Mouse (Mus musculus) Muller cell, postnatal 12 days (primary cell): ENCODE measurements at regions not wholly inside any gene's neighbourhood (a gene's known extent, or its start where the extent isn't known, plus 50 kb on each side); places are given as distances from the start of the nearest gene placed in this dataset.
A peak's percentile ranks its signal among the peaks of the same experiment; 100 is the strongest.
"Not testable (repeated sequence)": the region's sequence is repeated elsewhere in the genome, so short reads cannot be mapped to it uniquely, and the experiment has no call there.

Source experiments
- DNase-seq: peaks from one replicate; pipeline ENCODE4 v3.0.0-alpha.2; 2015; ENCODE audit errors: inconsistent ontology term

GRCm38 (mm10) chr6:5663433-5664175 is 61.8 kb upstream of the Dync1i1 start:
- DNase-seq: no peak

GRCm38 (mm10) chr6:5645150-5645732 is 80.2 kb upstream of the Dync1i1 start:
- DNase-seq: peak; percentile 52

DNA sequence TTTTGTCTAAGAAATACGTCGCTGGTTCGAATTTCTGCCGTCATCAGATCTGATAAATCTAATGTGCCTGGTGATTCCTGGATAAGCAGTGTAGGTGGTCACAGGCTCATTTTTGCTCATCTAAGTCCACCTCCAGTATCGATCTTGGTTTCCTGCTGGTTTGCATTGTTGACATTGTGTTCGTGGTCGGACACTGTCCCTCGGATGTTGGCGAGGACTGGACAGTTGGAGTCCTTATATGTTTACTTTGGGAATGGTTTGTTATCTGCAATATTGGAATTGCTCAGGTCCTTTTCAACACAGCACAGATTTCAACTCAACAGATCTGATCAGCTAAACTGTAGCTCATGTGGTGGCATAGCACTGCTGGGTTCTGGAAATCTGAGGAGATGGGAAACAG is 91.2 kb upstream of the Dync1i1 start:
- no peak for DNase-seq

GRCm38 (mm10) chr6:5633036-5633708 is 92.3 kb upstream of the Dync1i1 start:
- peak; percentile 25 for DNase-seq

DNA sequence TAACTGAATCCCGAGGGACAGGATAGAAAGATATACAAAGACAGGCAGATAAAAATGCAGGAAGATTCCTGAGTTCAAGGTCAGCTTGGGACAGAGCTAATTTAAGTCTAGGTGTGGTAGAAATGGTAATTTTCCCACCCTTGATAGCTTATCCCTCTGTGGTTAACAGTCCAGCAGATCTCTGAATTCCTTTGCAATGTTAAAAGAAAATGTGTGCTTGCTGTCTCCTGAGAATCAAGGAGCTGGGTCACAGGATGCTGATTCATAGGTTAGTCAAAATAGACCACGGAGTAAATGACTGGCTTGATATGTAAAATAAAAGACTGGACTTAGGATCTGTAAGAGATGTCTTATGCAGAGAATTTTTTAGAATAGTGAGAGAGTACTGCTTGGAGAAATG is 101.4 kb upstream of the Dync1i1 start:
- no peak for DNase-seq

GRCm38 (mm10) chr6:5621582-5621981 is 103.9 kb upstream of the Dync1i1 start:
- no peak for DNase-seq

DNA sequence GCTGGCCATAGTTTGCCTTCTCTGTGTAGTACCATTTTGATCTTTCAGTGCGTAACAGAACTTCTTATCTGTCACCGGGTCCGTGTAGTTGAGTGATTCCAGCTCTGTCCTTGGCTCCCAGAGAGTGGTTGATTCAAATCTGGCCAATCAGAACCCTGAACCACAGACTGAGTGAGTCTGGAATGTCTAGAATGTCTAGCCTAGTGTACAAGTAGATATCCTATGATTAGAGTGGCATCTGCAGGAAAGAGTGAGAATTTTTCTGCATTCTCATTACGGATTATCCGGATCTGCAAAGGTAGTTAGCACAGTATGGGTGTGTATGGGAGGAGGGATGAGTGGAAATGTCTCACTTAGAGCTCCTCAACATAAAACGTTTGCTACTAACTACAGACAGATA is 97.9 kb upstream of the Pdk4 start:
- no peak for DNase-seq

- peak; percentile 72 for DNase-seq
Observed at GRCm38 (mm10) chr6:5589635-5590034, 93.5 kb upstream of the Pdk4 start.

GRCm38 (mm10) chr6:5582923-5583525 is 86.9 kb upstream of the Pdk4 start:
- no peak for DNase-seq

DNA sequence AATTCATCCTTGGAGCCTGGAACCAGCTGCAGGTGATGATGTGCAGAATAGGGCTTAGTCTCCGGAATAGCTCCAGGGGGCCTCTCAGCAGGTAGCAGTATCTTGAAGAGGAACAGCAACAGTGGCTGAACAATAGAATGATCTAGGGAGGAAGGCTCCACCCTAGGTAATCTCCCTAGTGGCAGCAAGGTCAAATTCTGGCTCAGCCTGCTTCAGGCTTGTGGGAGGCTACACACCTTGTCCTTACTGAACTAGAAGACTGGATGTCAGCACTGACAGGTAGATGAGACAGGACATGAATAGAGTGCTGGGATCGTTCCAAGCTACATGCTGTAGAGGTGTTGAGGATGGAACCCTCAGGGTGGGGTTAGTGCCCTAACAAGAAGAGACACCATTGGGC is 80.8 kb upstream of the Pdk4 start:
- DNase-seq: not testable (repeated sequence)

- no peak for DNase-seq
Observed at GRCm38 (mm10) chr6:5566582-5566981, 70.5 kb upstream of the Pdk4 start.

DNA sequence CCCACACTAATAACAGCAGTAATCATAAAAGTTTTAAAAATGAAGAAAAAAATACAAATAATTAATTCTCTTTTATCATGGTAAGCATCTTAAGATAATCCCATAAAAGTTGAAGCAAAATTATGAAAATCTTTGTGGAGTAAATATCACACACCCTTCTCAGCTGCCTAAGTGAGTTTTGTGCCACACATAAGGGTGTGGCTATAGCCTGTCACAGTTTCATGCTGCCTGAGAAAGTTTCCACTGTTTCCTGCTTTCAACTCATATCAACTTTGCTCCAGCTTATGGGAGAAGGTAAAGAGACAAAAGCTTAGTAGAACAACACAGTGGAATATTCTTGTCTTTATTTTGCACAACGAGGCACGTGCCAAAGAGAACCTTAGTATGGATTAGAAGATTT is 68.9 kb upstream of the Pdk4 start:
- DNase-seq: no peak

DNA sequence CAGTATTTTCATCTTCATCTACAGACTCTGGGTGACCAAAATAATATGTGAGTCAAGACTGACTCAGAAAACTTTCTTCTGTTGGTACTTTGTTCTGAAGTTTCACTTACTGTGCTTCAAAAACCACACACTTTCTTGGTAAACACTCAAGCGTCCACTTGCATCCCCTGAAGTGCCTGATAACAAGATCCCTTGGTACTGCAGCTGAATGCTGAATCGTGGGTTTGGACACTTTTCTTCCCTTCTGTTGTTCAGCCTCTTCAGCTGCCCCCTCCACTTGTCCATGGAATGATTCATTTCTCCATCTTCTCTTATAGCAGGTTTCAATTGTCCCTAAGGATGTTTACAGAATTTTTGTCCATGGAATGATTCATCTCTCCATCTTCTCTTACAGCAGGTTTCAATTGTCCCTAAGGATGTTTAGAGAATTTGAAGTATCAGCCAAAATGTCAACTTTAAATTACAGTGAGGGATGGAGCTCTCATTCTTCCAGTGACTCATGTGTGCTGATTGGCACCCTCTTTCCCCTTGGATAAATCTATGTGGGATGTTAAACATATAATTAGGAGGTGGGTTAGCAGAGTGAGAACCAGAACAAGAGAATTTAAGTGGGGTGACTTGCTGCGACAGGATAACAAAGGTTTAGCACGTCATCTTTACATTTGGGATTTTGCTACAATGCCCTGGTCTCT is 57.7 kb upstream of the Pdk4 start:
- DNase-seq: peak; percentile 8

DNA sequence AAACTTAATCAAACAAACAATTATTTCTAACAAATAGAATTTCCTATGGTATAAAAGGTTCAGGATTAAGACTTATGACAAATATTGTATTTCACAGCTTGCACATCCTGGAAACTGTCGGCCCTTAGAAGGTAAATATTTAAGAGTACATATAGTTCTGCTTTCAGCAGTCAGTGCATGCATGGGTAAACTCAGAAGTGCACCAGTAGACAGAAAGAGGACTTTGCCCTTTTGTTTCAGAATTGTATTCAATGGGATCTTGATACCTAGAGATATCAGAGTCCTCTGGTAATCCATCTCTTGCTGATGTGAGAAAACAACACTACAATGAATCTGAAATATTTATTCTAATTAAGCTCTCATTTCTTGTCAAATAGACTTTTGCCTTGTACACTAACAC is 54.0 kb upstream of the Pdk4 start:
- no peak for DNase-seq
